Comparison of ENCODE assay signal across 29 mouse cellular contexts in the genomic region with DNA sequence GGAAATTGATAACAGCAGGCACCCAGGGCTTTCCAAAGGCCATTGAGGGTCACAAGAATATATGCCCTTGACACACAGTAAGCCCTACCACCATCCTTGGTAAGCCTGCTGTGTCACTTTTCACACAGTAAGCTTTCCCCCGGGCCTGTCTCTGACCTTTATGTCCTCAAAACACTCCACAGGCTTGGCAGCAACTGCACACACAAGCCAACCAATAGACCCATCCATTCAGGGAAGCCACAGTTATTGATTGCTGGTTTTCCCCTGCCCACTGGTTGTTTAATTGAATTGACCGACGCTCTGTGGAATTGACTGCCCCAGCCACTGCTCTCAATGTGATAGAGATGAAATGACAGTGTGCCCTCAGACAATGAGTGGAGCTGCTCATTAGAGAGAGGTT. TPM values are rescaled to one million over a fixed set of nuclear protein-coding genes. Genes with fewer than 3 reads are reported as not detected.
"Had no signal": no experiment of that assay in that cellular context is flagged by ENCODE, and none has a peak within 500 bp of the region (broad histone marks: within the 10 kb centered on the region; RNA-seq: fewer than 3 reads in every experiment).

No protein-coding gene starts in this region.

- H3K9me3 ChIP-seq: heart, embryonic 10.5 days; heart, embryonic 12.5 days; hindbrain, embryonic 10.5 days; hindbrain, embryonic 12.5 days; intestine, embryonic 15.5 days; limb, embryonic 10.5 days; limb, embryonic 12.5 days; liver, embryonic 12.5 days had no signal

- H3K9ac ChIP-seq: heart, embryonic 12.5 days; hindbrain, embryonic 12.5 days; hindbrain, embryonic 14.5 days; intestine, embryonic 15.5 days; limb, embryonic 12.5 days; liver, embryonic 12.5 days had no signal

- H3K27ac ChIP-seq: gastrocnemius, adult 2 months; heart, embryonic 10.5 days; hindbrain, embryonic 10.5 days; hindbrain, embryonic 12.5 days; hindbrain, embryonic 14.5 days; intestine, embryonic 15.5 days; layer of hippocampus, adult 2 months; left cerebral cortex, adult 2 months; limb, embryonic 10.5 days; limb, embryonic 12.5 days; liver, embryonic 12.5 days had no signal

- H3K4me3 ChIP-seq: gastrocnemius, adult 2 months; heart, embryonic 10.5 days; heart, embryonic 12.5 days; hindbrain, embryonic 10.5 days; hindbrain, embryonic 12.5 days; intestine, embryonic 15.5 days; layer of hippocampus, adult 2 months; left cerebral cortex, adult 2 months; limb, embryonic 10.5 days; limb, embryonic 12.5 days; liver, embryonic 12.5 days had no signal

- H3K4me1 ChIP-seq: heart, embryonic 10.5 days; heart, embryonic 12.5 days; hindbrain, embryonic 10.5 days; hindbrain, embryonic 12.5 days; intestine, embryonic 15.5 days; limb, embryonic 10.5 days; limb, embryonic 12.5 days; liver, embryonic 12.5 days had no signal

- DNase-seq: gastrocnemius, adult 2 months; gastrocnemius, postnatal 10 days; gastrocnemius, postnatal 25 days; heart, adult 18-20 months; heart, postnatal 10 days; heart, postnatal 4 days; kidney, adult 18-20 months; kidney, adult 8-10 months; kidney, postnatal 10 days; kidney, postnatal 25 days; kidney, postnatal 4 days had no signal

- H3K36me3 ChIP-seq: heart, embryonic 10.5 days; heart, embryonic 12.5 days; hindbrain, embryonic 10.5 days; hindbrain, embryonic 12.5 days; intestine, embryonic 15.5 days; limb, embryonic 10.5 days; limb, embryonic 12.5 days; liver, embryonic 12.5 days had no signal

- ATAC-seq: hindbrain, embryonic 16.5 days; inflammation-experienced regulatory T-cells, adult 6 months; intestine, embryonic 15.5 days; intestine, postnatal 0 days; liver, embryonic 12.5 days had no signal

- H3K27me3 ChIP-seq: heart, embryonic 12.5 days; hindbrain, embryonic 12.5 days; intestine, embryonic 15.5 days; limb, embryonic 12.5 days; liver, embryonic 12.5 days had no signal

- H3K4me2 ChIP-seq: heart, embryonic 12.5 days; hindbrain, embryonic 12.5 days; hindbrain, embryonic 14.5 days; intestine, embryonic 15.5 days; limb, embryonic 12.5 days; liver, embryonic 12.5 days had no signal

RNA-seq across cellular contexts. Expression of gene Fam124a, which starts 49.3 kb away (rescaled TPM):
- total RNA-seq: granulocyte monocyte progenitor cell, adult 5-6 weeks had no signal
- polyA plus RNA-seq: inflammation-experienced regulatory T-cells, adult 6 months had no signal

RNA-seq across cellular contexts. Expression of gene Gucy1b2, which starts 50.2 kb away (rescaled TPM):
- total RNA-seq: gastrocnemius, adult 2 months; gastrocnemius, postnatal 10 days; gastrocnemius, postnatal 25 days; granulocyte monocyte progenitor cell, adult 5-6 weeks; heart, postnatal 10 days; heart, postnatal 25 days had no signal
- polyA plus RNA-seq: inflammation-experienced regulatory T-cells, adult 6 months; intestine, embryonic 15.5 days; kidney, embryonic 14.5 days; kidney, embryonic 16.5 days; liver, embryonic 12.5 days had no signal
